Mouse (Mus musculus): ENCODE results near the gene Rps27. TPM values are rescaled to one million over a fixed set of nuclear protein-coding genes. Genes with fewer than 3 reads are reported as not detected.

Gene Rps27
- polyA plus RNA-seq, 1 experiment from 2014 or later = 555 TPM

- peak overlapping the region; percentile 60 for H3K4me3 ChIP-seq (ENCODE audit: low read depth, low read length)
- 10% methylated on average over 6 of the region's 6 CpGs for WGBS (ENCODE audit: insufficient replicate concordance)
- H3K36me3 ChIP-seq (ENCODE audit: control insufficient read depth, insufficient read depth) = no peaks in the 10 kb centered on the region
- H3K9ac ChIP-seq (ENCODE audit: low read depth, low read length) = peak overlapping the region; percentile 65
- H3K27me3 ChIP-seq (ENCODE audit: control insufficient read depth, insufficient read depth, low read depth, low read length) = no peaks in the 10 kb centered on the region; the same call in 1 of the 2 replicates
- peaks cover 20% of the 10 kb centered on the region for H3K4me1 ChIP-seq (ENCODE audit: control insufficient read depth, low read depth, low read length)
- H3K27ac ChIP-seq (ENCODE audit: low read length) = peak overlapping the region; percentile 59; the same call in 1 of the 2 replicates
- peak overlapping the region; percentile 75 for H3K4me2 ChIP-seq (ENCODE audit: low read depth, low read length)
- peak; percentile 51 for ATAC-seq (ENCODE audit: low read depth)
- H3K9me3 ChIP-seq (replicated peaks; ENCODE audit: control insufficient read depth, low read length) = no peaks in the 10 kb centered on the region
Observed at GRCm38 (mm10) chr3:90220088-90220487, 6.6 kb upstream of the Rps27 start.

- Histone ChIP-seq H3K9ac (ENCODE audit: low read depth, low read length) (no peak overlapping the region), H3K36me3 (ENCODE audit: control insufficient read depth, insufficient read depth) (peaks cover 12% of the 10 kb centered on the region), H3K27ac (ENCODE audit: low read length) (no peak overlapping the region), H3K4me2 (ENCODE audit: low read depth, low read length) (no peak overlapping the region), H3K27me3 (ENCODE audit: control insufficient read depth, insufficient read depth, low read depth, low read length) (no peaks in the 10 kb centered on the region; the same call in 1 of the 2 replicates), H3K9me3 (replicated peaks; ENCODE audit: control insufficient read depth, low read length) (no peaks in the 10 kb centered on the region), H3K4me1 (ENCODE audit: control insufficient read depth, low read depth, low read length) (peaks cover 34% of the 10 kb centered on the region), H3K4me3 (ENCODE audit: low read depth, low read length) (no peak overlapping the region)
- no peak for ATAC-seq (ENCODE audit: low read depth)
- WGBS (ENCODE audit: insufficient replicate concordance) = 35% methylated on average over 1 of the region's 1 CpGs
Observed at GRCm38 (mm10) chr3:90215825-90216380, 2.5 kb upstream of the Rps27 start.

DNA sequence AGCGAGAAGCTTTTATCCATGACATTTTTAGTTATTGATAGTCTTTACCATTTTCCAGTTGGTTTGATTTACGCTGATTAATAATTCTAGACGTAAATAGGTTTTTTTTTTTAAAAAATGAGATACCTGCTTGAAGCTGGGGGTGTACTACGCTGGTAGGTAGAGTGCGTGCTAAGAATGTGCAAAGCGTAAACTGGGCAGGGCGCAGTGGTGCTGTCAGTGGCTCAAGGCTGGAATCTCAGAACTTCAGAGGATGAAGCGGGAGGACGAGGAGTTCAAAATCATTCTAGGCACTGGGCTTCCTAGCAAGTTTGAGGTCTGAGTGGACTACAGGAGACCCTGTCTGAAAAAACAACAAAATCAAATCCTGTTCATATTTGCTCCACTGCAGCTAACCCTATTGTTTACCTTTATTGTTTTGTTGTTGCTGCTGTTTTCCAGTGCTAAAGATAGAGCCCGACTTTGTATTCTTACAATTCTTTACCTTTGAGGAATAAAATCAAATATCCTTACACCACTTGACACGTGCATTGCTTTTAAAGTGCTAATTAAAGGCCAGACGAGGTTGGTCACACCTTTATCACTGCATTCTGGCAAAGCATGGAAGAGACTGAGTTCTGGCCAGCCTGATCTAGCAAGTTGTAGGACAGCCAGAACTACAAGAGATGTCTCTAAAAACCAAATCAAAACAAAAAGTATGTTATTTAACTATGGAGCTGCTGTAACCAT, 669 bp upstream of the Rps27 start:
- H3K9ac ChIP-seq (ENCODE audit: low read depth, low read length) = peak overlapping the region; percentile 32
- H3K4me1 ChIP-seq (ENCODE audit: control insufficient read depth, low read depth, low read length) = peaks cover 24% of the 10 kb centered on the region
- 0 out of 2 replicates have a peak overlapping the region, but pooled peaks have one; percentile 4 for H3K27ac ChIP-seq (ENCODE audit: low read length)
- peak overlapping the region; percentile 84 for H3K4me3 ChIP-seq (ENCODE audit: low read depth, low read length)
- 15% methylated on average over 12 of the region's 12 CpGs for WGBS (ENCODE audit: insufficient replicate concordance)
- no peak for ATAC-seq (ENCODE audit: low read depth)
- no peaks in the 10 kb centered on the region for H3K9me3 ChIP-seq (replicated peaks; ENCODE audit: control insufficient read depth, low read length)
- H3K27me3 ChIP-seq (ENCODE audit: control insufficient read depth, insufficient read depth, low read depth, low read length) = no peaks in the 10 kb centered on the region; the same call in 1 of the 2 replicates
- peaks cover 28% of the 10 kb centered on the region for H3K36me3 ChIP-seq (ENCODE audit: control insufficient read depth, insufficient read depth)
- H3K4me2 ChIP-seq (ENCODE audit: low read depth, low read length) = peak overlapping the region; percentile 69

DNA sequence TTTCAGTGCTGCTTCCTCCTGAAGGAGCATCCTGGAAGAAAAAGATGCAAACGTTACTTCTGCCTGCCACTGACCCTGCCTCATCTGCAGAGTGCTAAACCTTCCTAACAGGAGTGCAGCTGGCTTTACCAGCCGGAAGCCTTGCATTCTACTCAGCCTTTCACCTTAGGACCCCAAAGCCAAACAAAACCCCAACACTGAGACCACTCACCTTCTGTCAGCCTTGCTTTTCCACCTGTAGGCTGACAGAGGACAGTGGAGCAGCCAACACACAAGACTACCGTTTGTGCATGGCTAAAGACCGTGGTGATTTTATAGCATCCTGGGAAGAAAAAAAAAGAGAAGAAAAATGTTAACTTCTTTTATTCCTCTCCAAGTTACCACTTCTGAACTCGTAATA, 728 bp downstream of the Rps27 start:
- H3K4me3 ChIP-seq (ENCODE audit: low read depth, low read length) = peak overlapping the region; percentile 84
- no peaks in the 10 kb centered on the region; the same call in 1 of the 2 replicates for H3K27me3 ChIP-seq (ENCODE audit: control insufficient read depth, insufficient read depth, low read depth, low read length)
- no peak for ATAC-seq (ENCODE audit: low read depth)
- WGBS (ENCODE audit: insufficient replicate concordance) = 4% methylated on average over 5 of the region's 5 CpGs
- no peaks in the 10 kb centered on the region for H3K9me3 ChIP-seq (replicated peaks; ENCODE audit: control insufficient read depth, low read length)
- H3K27ac ChIP-seq (ENCODE audit: low read length) = no peak overlapping the region
- H3K36me3 ChIP-seq (ENCODE audit: control insufficient read depth, insufficient read depth) = peaks cover 41% of the 10 kb centered on the region
- H3K4me2 ChIP-seq (ENCODE audit: low read depth, low read length) = peak overlapping the region; percentile 71
- H3K4me1 ChIP-seq (ENCODE audit: control insufficient read depth, low read depth, low read length) = peaks cover 24% of the 10 kb centered on the region
- H3K9ac ChIP-seq (ENCODE audit: low read depth, low read length) = peak overlapping the region; percentile 77

DNA sequence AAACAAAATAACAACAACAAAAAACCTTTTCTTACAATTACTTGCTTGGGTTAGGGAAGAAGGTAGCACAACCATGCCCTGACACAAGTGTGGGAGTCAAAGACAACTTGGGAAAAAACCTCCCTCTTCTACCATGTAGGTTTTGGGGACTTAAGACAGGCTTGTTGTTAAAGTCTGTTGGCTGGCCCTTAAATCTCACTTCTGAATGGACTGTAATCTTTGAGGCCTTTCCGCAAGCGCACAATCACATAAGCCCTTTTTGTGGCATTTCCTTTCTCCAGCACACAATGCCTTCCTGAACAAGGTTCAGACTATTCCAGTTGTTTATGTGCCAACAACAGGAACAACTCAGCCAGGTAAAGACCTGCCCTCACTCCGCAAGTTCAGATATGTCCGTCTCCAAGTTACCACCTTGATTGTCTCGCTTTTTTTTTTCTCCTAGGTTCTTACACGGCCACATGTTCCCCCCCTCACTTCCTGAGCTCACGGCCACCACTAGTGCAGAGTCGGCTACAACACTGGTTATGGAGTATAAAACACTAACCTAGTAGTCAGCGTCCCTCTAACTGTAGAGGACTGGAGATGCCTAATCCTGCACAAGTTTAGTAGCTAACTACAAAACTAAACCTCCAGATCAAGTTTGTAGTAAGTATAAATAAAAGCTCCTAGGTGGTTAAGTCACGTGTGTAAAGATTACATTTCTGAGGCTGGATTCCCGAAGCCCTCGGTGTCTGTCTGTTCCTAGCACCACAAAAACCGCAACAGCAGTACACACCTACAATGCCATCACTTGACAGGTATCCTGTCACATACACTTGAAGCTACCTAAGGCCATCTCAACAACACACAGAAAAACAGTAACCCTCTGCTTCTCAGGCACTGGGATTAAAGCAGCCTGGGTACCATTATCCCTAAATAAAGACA, 1.7 kb downstream of the Rps27 start:
- 44% methylated on average over 13 of the region's 13 CpGs for WGBS (ENCODE audit: insufficient replicate concordance)
- Histone ChIP-seq H3K27me3 (ENCODE audit: control insufficient read depth, insufficient read depth, low read depth, low read length) (no peaks in the 10 kb centered on the region; the same call in 1 of the 2 replicates), H3K9me3 (replicated peaks; ENCODE audit: control insufficient read depth, low read length) (no peaks in the 10 kb centered on the region), H3K4me2 (ENCODE audit: low read depth, low read length) (peak overlapping the region; percentile 71), H3K4me3 (ENCODE audit: low read depth, low read length) (peak overlapping the region; percentile 84), H3K36me3 (ENCODE audit: control insufficient read depth, insufficient read depth) (peaks cover 41% of the 10 kb centered on the region), H3K27ac (ENCODE audit: low read length) (no peak overlapping the region), H3K4me1 (ENCODE audit: control insufficient read depth, low read depth, low read length) (peaks cover 24% of the 10 kb centered on the region), H3K9ac (ENCODE audit: low read depth, low read length) (peak overlapping the region; percentile 77)
- ATAC-seq (ENCODE audit: low read depth) = no peak

DNA sequence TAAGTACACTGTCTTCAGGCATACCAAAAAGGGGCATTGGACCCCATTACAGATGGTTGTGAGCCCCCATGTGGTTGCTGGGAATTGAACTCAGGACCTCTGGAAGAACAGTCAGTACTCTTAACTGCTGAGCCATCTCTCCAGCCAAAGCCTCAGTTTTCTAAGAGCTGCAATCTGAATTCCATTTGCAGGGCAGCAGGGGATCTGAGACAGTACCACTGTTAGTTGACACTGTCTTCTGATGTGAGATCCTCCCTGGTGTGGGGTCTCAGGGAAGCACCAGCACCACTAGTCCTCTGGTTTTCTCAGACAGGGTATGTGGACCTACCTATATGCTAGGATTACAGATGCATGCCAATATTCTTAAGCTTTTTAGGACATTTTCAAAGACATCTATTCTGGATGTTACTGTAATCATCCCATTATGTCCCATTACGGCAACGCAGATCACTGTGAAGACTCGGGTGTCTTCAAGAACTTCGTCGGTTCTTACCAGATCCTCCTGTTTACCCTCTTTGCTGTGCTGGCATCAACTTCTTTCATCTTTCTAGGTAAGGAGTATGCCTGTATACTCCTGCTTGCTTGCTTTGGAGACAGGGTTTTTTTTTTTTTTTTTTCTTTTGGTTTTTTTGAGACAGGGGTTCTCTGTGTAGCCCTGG, 3.4 kb downstream of the Rps27 start:
- no peak for ATAC-seq (ENCODE audit: low read depth)
- 86% methylated on average over 5 of the region's 5 CpGs for WGBS (ENCODE audit: insufficient replicate concordance)
- Histone ChIP-seq H3K9ac (ENCODE audit: low read depth, low read length) (no peak overlapping the region), H3K4me1 (ENCODE audit: control insufficient read depth, low read depth, low read length) (peaks cover 24% of the 10 kb centered on the region), H3K4me3 (ENCODE audit: low read depth, low read length) (no peak overlapping the region), H3K36me3 (ENCODE audit: control insufficient read depth, insufficient read depth) (peaks cover 41% of the 10 kb centered on the region), H3K9me3 (replicated peaks; ENCODE audit: control insufficient read depth, low read length) (no peaks in the 10 kb centered on the region), H3K27me3 (ENCODE audit: control insufficient read depth, insufficient read depth, low read depth, low read length) (no peaks in the 10 kb centered on the region), H3K27ac (ENCODE audit: low read length) (no peak overlapping the region), H3K4me2 (ENCODE audit: low read depth, low read length) (no peak overlapping the region)

- WGBS (ENCODE audit: insufficient replicate concordance) = 76% methylated on average over 2 of the region's 2 CpGs
- Histone ChIP-seq H3K4me2 (ENCODE audit: low read depth, low read length) (no peak overlapping the region), H3K4me3 (ENCODE audit: low read depth, low read length) (no peak overlapping the region), H3K9me3 (replicated peaks; ENCODE audit: control insufficient read depth, low read length) (no peaks in the 10 kb centered on the region), H3K27ac (ENCODE audit: low read length) (no peak overlapping the region), H3K27me3 (ENCODE audit: control insufficient read depth, insufficient read depth, low read depth, low read length) (no peaks in the 10 kb centered on the region), H3K9ac (ENCODE audit: low read depth, low read length) (no peak overlapping the region), H3K4me1 (ENCODE audit: control insufficient read depth, low read depth, low read length) (peaks cover 17% of the 10 kb centered on the region), H3K36me3 (ENCODE audit: control insufficient read depth, insufficient read depth) (peaks cover 41% of the 10 kb centered on the region)
- ATAC-seq (ENCODE audit: low read depth) = no peak
Observed at GRCm38 (mm10) chr3:90208662-90209061, 4.8 kb downstream of the Rps27 start.

DNA sequence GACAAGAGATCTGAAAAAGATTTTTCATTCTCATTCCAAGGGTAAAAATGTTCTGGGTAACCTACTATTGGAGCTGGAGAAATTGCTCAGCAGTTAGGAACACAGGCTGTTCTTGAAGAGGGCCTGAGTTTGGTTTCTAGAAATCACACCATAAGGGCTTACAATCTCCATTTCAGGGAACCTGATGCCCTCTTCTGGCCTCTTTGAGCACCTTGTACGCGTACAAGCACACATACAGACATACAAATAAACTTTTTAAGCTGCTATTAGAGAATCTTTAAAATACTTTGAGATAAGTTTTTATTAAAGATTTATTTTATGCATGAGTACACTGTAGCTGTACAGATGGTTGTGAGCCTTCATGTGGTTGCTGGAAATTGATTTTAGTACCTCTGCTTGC, 8.9 kb downstream of the Rps27 start:
- Histone ChIP-seq H3K27ac (ENCODE audit: low read length) (no peak overlapping the region), H3K4me3 (ENCODE audit: low read depth, low read length) (no peak overlapping the region), H3K9ac (ENCODE audit: low read depth, low read length) (no peak overlapping the region), H3K4me1 (ENCODE audit: control insufficient read depth, low read depth, low read length) (no peaks in the 10 kb centered on the region; the same call in none of the 2 replicates), H3K9me3 (replicated peaks; ENCODE audit: control insufficient read depth, low read length) (no peaks in the 10 kb centered on the region), H3K27me3 (ENCODE audit: control insufficient read depth, insufficient read depth, low read depth, low read length) (no peaks in the 10 kb centered on the region), H3K4me2 (ENCODE audit: low read depth, low read length) (no peak overlapping the region), H3K36me3 (ENCODE audit: control insufficient read depth, insufficient read depth) (peaks cover 17% of the 10 kb centered on the region)
- ATAC-seq (ENCODE audit: low read depth) = no peak
- 81% methylated on average over 2 of the region's 2 CpGs for WGBS (ENCODE audit: insufficient replicate concordance)

Measured in liver, embryonic 16.5 days (tissue).